Comparison of ENCODE assay signal across 17 mouse cellular contexts in genomic region chr2:45678685-45679084, GRCm38 (mm10).
DNase-seq lines count a peak whose midpoint lies in the region; ATAC-seq and TF ChIP-seq lines count a peak whose summit lies in the region.
"Had no signal": no experiment of that assay in that cellular context is flagged by ENCODE, and none has a peak within 500 bp of the region (broad histone marks: within the 10 kb centered on the region; RNA-seq: fewer than 3 reads in every experiment).

No protein-coding gene starts in this region.

- H3K4me1 ChIP-seq in forebrain, embryonic 16.5 days (replicated peaks; ENCODE audit: control insufficient read depth, insufficient read depth, low read length), result peaks cover 6% of the 10 kb centered on the region
- no peaks in the 10 kb centered on the region for H3K4me1 ChIP-seq in forebrain, postnatal 0 days (ENCODE audit: insufficient read depth)
- H3K4me1 ChIP-seq in kidney, embryonic 16.5 days (ENCODE audit: insufficient read depth, low read length), result peaks cover 6% of the 10 kb centered on the region
- 0 out of 2 replicates have a peak, but pooled peaks cover 5% of the 10 kb centered on the region for H3K4me1 ChIP-seq in embryonic facial prominence, embryonic 13.5 days
- H3K4me1 ChIP-seq: heart, embryonic 15.5 days; liver, embryonic 13.5 days; midbrain, embryonic 13.5 days; neural tube, embryonic 13.5 days had no signal

- H3K36me3 ChIP-seq in forebrain, embryonic 16.5 days (ENCODE audit: control insufficient read depth, insufficient read depth), result no peaks in the 10 kb centered on the region
- no peaks in the 10 kb centered on the region for H3K36me3 ChIP-seq in forebrain, postnatal 0 days (ENCODE audit: insufficient read depth)
- H3K36me3 ChIP-seq in kidney, embryonic 16.5 days (ENCODE audit: insufficient read depth, low read length), result no peaks in the 10 kb centered on the region
- H3K36me3 ChIP-seq in embryonic facial prominence, embryonic 13.5 days, result no peaks in the 10 kb centered on the region
- H3K36me3 ChIP-seq: heart, embryonic 15.5 days; limb, embryonic 13.5 days; liver, embryonic 13.5 days; midbrain, embryonic 13.5 days; neural tube, embryonic 13.5 days had no signal

- ATAC-seq in forebrain, embryonic 16.5 days, result peak; percentile 43
- no peak for ATAC-seq in forebrain, postnatal 0 days
- ATAC-seq in kidney, embryonic 16.5 days (ENCODE audit: low FRiP score, low TSS enrichment), result peak; percentile 65; the same call in 1 of the 2 replicates
- ATAC-seq in embryonic facial prominence, embryonic 13.5 days (ENCODE audit: insufficient number of reproducible peaks, insufficient read depth, low FRiP score, low TSS enrichment, low read depth), result no peak
- ATAC-seq: inflammation-experienced regulatory T-cells, adult 6 months; midbrain, embryonic 13.5 days had no signal

- 57% methylated on average over 9 of the region's 9 CpGs for WGBS in forebrain, embryonic 16.5 days
- WGBS in forebrain, postnatal 0 days, result 53% methylated on average over 9 of the region's 9 CpGs
- WGBS in kidney, embryonic 16.5 days, result 26% methylated on average over 9 of the region's 9 CpGs
- 47% methylated on average over 9 of the region's 9 CpGs for WGBS in embryonic facial prominence, embryonic 13.5 days

- no peak overlapping the region for H3K4me3 ChIP-seq in forebrain, embryonic 16.5 days (replicated peaks; ENCODE audit: low read length)
- no peak overlapping the region for H3K4me3 ChIP-seq in forebrain, postnatal 0 days (ENCODE audit: low read depth, low read length)
- H3K4me3 ChIP-seq in kidney, embryonic 16.5 days (ENCODE audit: low read length), result no peak overlapping the region
- no peak overlapping the region for H3K4me3 ChIP-seq in embryonic facial prominence, embryonic 13.5 days
- H3K4me3 ChIP-seq: heart, embryonic 15.5 days; limb, embryonic 13.5 days; liver, embryonic 13.5 days; midbrain, embryonic 13.5 days; neural tube, embryonic 13.5 days had no signal

- H3K27ac ChIP-seq in forebrain, embryonic 16.5 days (ENCODE audit: low read length), result no peak overlapping the region
- H3K27ac ChIP-seq in forebrain, postnatal 0 days (ENCODE audit: low read depth, low read length), result no peak overlapping the region
- no peak overlapping the region for H3K27ac ChIP-seq in kidney, embryonic 16.5 days (ENCODE audit: low read length)
- H3K27ac ChIP-seq in embryonic facial prominence, embryonic 13.5 days, result no peak overlapping the region
- H3K27ac ChIP-seq: heart, embryonic 15.5 days; limb, embryonic 13.5 days; liver, embryonic 13.5 days; midbrain, embryonic 13.5 days; neural tube, embryonic 13.5 days had no signal

- no peak for TF ChIP-seq CTCF in forebrain, postnatal 0 days (IDR thresholded peaks at IDR 0.05; ENCODE audit: low read depth)

- H3K9me3 ChIP-seq in forebrain, embryonic 16.5 days (ENCODE audit: control insufficient read depth, low read length), result no peaks in the 10 kb centered on the region; the same call in 1 of the 2 replicates
- no peaks in the 10 kb centered on the region for H3K9me3 ChIP-seq in forebrain, postnatal 0 days (ENCODE audit: low read length)
- H3K9me3 ChIP-seq in kidney, embryonic 16.5 days (ENCODE audit: low read length), result no peaks in the 10 kb centered on the region
- H3K9me3 ChIP-seq in embryonic facial prominence, embryonic 13.5 days, result no peaks in the 10 kb centered on the region
- H3K9me3 ChIP-seq: heart, embryonic 15.5 days; limb, embryonic 13.5 days; liver, embryonic 13.5 days; midbrain, embryonic 13.5 days; neural tube, embryonic 13.5 days had no signal

- H3K9ac ChIP-seq in forebrain, embryonic 16.5 days (replicated peaks; ENCODE audit: low read depth, low read length), result no peak overlapping the region
- no peak overlapping the region for H3K9ac ChIP-seq in forebrain, postnatal 0 days
- H3K9ac ChIP-seq in kidney, embryonic 16.5 days (replicated peaks; ENCODE audit: low read length), result peak overlapping the region; percentile 28
- H3K9ac ChIP-seq in embryonic facial prominence, embryonic 13.5 days, result no peak overlapping the region
- H3K9ac ChIP-seq: heart, embryonic 15.5 days; limb, embryonic 13.5 days; liver, embryonic 13.5 days; midbrain, embryonic 13.5 days; neural tube, embryonic 13.5 days had no signal

- no peak for DNase-seq in forebrain, postnatal 0 days
- no peak for DNase-seq in kidney, postnatal 25 days
- DNase-seq in lung, postnatal 10 days, result peak; percentile 2
- no peak for DNase-seq in lung, postnatal 14 days
- no peak for DNase-seq in cerebellum, adult 11-12 months
- DNase-seq: cerebellum, adult 9-10 months; liver, embryonic 13.5 days; right cerebral cortex, adult 18-20 months; thymus, postnatal 14 days had no signal

- no peaks in the 10 kb centered on the region for H3K27me3 ChIP-seq in forebrain, embryonic 16.5 days (replicated peaks; ENCODE audit: control insufficient read depth, insufficient read depth, low read length)
- H3K27me3 ChIP-seq in forebrain, postnatal 0 days (ENCODE audit: insufficient read depth, low read length), result no peaks in the 10 kb centered on the region
- no peaks in the 10 kb centered on the region for H3K27me3 ChIP-seq in kidney, embryonic 16.5 days (ENCODE audit: insufficient read depth, low read length)
- no peaks in the 10 kb centered on the region for H3K27me3 ChIP-seq in embryonic facial prominence, embryonic 13.5 days
- H3K27me3 ChIP-seq: heart, embryonic 15.5 days; limb, embryonic 13.5 days; liver, embryonic 13.5 days; midbrain, embryonic 13.5 days; neural tube, embryonic 13.5 days had no signal

- no peak overlapping the region for H3K4me2 ChIP-seq in forebrain, embryonic 16.5 days (ENCODE audit: low read length)
- H3K4me2 ChIP-seq in forebrain, postnatal 0 days (ENCODE audit: low read depth), result no peak overlapping the region
- peak overlapping the region; percentile 24 for H3K4me2 ChIP-seq in kidney, embryonic 16.5 days (replicated peaks; ENCODE audit: low read depth, low read length)
- 0 out of 2 replicates have a peak overlapping the region, but pooled peaks have one; percentile 18 for H3K4me2 ChIP-seq in embryonic facial prominence, embryonic 13.5 days
- H3K4me2 ChIP-seq: heart, embryonic 15.5 days; limb, embryonic 13.5 days; liver, embryonic 13.5 days; midbrain, embryonic 13.5 days; neural tube, embryonic 13.5 days had no signal

Comparison
In these comparisons a context has a peak if more than half of its experiments do, and no peak if none do; other contexts are left out.
1. ATAC-seq: peak in forebrain, embryonic 16.5 days (single experiment) and kidney, embryonic 16.5 days (single experiment); none in forebrain, postnatal 0 days (single experiment) and embryonic facial prominence, embryonic 13.5 days (single experiment).
2. H3K4me2 ChIP-seq: peak in kidney, embryonic 16.5 days (single experiment) and embryonic facial prominence, embryonic 13.5 days (single experiment); none in forebrain, embryonic 16.5 days (single experiment) and forebrain, postnatal 0 days (single experiment).